Mouse (Mus musculus) hindbrain, embryonic 15.5 days (tissue): ENCODE measurements at regions not wholly inside any gene's neighbourhood (a gene's known extent, or its start where the extent isn't known, plus 50 kb on each side); places are given as distances from the start of the nearest gene placed in this dataset.

Experiments
- ATAC-seq: fragments of 200-750 bp; cut with Nextera tagmentation; 2 replicates; pipeline ENCODE4 v1.8.0; 2017; ENCODE audit warnings: low read depth, moderate number of reproducible peaks, moderate TSS enrichment; ENCODE audit not compliant: low FRiP score
- H3K27ac ChIP-seq: fragments of 300-500 bp; sonication (generic); replicated peaks from 2 replicates; pipeline ENCODE4 v1.5.1; 2015; ENCODE audit warnings: mild to moderate bottlenecking, inconsistent platforms
- H3K27me3 ChIP-seq: fragments of 300-500 bp; sonication (generic); 2 replicates; pipeline ENCODE4 v1.6.1; 2015; ENCODE audit warnings: control low read depth, inconsistent platforms
- H3K36me3 ChIP-seq: fragments of 300-500 bp; sonication (generic); 2 replicates; pipeline ENCODE4 v1.6.1; 2015; ENCODE audit warnings: control low read depth, inconsistent platforms
- H3K4me1 ChIP-seq: fragments of 300-500 bp; sonication (generic); replicated peaks from 2 replicates; pipeline ENCODE4 v1.6.1; 2015; ENCODE audit warnings: control low read depth, inconsistent platforms
- H3K4me2 ChIP-seq: fragments of 300-500 bp; sonication (generic); 2 replicates; pipeline ENCODE4 v1.6.1; 2015; ENCODE audit warnings: moderate library complexity, mild to moderate bottlenecking, inconsistent platforms
- H3K4me3 ChIP-seq: fragments of 300-500 bp; sonication (generic); 2 replicates; pipeline ENCODE4 v1.5.1; 2015; ENCODE audit warnings: mild to moderate bottlenecking, inconsistent platforms
- H3K9ac ChIP-seq: fragments of 300-500 bp; sonication (generic); 2 replicates; pipeline ENCODE4 v1.6.1; 2015; ENCODE audit warnings: inconsistent platforms
- H3K9me3 ChIP-seq: fragments of 300-500 bp; sonication (generic); 2 replicates; pipeline ENCODE4 v1.6.1; 2016; ENCODE audit warnings: control low read depth, inconsistent platforms
- WGBS: fragments of 180-500 bp; shearing (Covaris S2); methylation state at CpG from one replicate; pipeline ENCODE4 v1.1.7; 2015; 5-methylcytosine and 5-hydroxymethylcytosine counted together

DNA sequence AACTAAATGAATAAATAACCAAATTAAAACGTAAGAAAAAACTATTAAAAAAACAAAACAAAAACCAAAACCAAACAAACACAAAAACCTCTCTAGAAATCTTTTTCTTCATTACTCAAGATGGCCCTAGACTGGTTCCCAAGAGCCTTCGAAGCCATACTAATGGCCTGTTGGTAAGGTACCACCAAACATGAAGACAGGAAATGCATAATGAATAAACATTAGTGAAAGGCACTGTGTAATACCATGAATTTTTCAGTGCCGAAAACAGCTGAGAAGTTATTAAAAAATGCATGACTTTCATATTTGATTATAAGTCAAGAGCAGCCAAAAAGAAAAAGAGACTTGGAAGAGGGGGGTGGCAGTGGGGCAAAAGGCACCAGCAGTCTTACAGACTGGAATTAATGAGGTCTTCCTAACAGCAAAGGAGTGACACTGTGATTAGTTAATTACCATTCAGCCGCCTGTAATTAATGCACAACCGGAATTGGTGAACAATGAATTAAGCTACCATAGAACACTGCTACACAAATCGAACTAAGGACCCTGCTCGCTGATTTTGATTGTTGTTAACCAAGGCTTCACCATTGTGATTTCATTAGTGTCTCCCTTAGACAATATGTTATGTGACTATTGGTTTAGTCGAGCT is 55.7 kb upstream of the Vstm2b start:
- H3K4me1 ChIP-seq = no peaks in the 10 kb centered on the region
- no peak overlapping the region for H3K27ac ChIP-seq
- ATAC-seq = no peak
- no peaks in the 10 kb centered on the region for H3K36me3 ChIP-seq
- H3K27me3 ChIP-seq = no peaks in the 10 kb centered on the region
- no peaks in the 10 kb centered on the region for H3K9me3 ChIP-seq
- no peak overlapping the region for H3K4me3 ChIP-seq
- no peak overlapping the region for H3K4me2 ChIP-seq
- no peak overlapping the region for H3K9ac ChIP-seq
- WGBS = 62% methylated on average over 8 of the region's 8 CpGs

DNA sequence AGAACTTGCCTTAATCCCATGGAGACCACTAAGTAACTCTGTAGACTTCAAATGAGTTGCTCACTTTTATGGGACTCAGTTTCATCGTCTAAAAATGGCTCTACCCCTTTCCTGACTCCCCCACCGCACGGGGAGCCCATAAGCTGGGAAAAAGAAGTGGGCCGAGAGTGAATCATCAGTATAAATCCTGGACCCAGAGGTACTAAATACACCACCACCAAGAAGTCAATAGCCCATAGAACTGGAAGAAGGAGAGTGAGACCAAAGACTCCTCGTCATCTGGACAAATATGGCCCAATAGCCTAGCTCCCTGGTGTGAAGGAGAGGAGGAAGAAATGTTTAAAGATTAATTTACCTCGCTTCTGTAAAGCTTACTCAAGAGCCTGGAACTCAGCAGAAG is 51.6 kb upstream of the Vstm2b start:
- Histone ChIP-seq H3K27me3 (no peaks in the 10 kb centered on the region), H3K4me3 (no peak overlapping the region), H3K4me2 (no peak overlapping the region), H3K9ac (no peak overlapping the region), H3K36me3 (no peaks in the 10 kb centered on the region), H3K4me1 (no peaks in the 10 kb centered on the region), H3K27ac (no peak overlapping the region), H3K9me3 (no peaks in the 10 kb centered on the region)
- ATAC-seq = no peak
- WGBS = 85% methylated on average over 6 of the region's 6 CpGs
